Mouse (Mus musculus) intestine, embryonic 14.5 days (tissue): ENCODE data around the gene Btrc. TPM values are rescaled to one million over a fixed set of nuclear protein-coding genes. Genes with fewer than 3 reads are reported as not detected.

ENCODE experiments used
- ATAC-seq: fragments of 200-750 bp; cut with Nextera tagmentation; replicated peaks from 2 replicates; pipeline ENCODE4 v1.8.0; 2017; ENCODE audit warnings: low read depth, moderate number of reproducible peaks, moderate TSS enrichment, moderate library complexity; ENCODE audit not compliant: low FRiP score, low TSS enrichment
- DNase-seq: peaks from one replicate; pipeline ENCODE4 v3.0.0-alpha.2; 2018; ENCODE audit warnings: low spot score
- H3K27ac ChIP-seq: fragments of 300-500 bp; sonication (generic); 2 replicates; pipeline ENCODE4 v1.5.1; 2014; ENCODE audit warnings: low read depth, mild to moderate bottlenecking, control low read depth
- H3K27me3 ChIP-seq: fragments of 300-500 bp; sonication (generic); replicated peaks from 2 replicates; pipeline ENCODE4 v1.6.1; 2014; ENCODE audit warnings: low read length, control low read depth; ENCODE audit not compliant: control insufficient read depth, insufficient read depth
- H3K36me3 ChIP-seq: fragments of 300-500 bp; sonication (generic); 2 replicates; pipeline ENCODE4 v1.6.1; 2014; ENCODE audit warnings: low read length, control low read depth; ENCODE audit not compliant: control insufficient read depth, insufficient read depth
- H3K4me1 ChIP-seq: fragments of 300-500 bp; sonication (generic); replicated peaks from 2 replicates; pipeline ENCODE4 v1.6.1; 2014; ENCODE audit warnings: low read length, control low read depth, mixed read lengths; ENCODE audit not compliant: control insufficient read depth, insufficient read depth
- H3K4me2 ChIP-seq: fragments of 300-500 bp; sonication (generic); 2 replicates; pipeline ENCODE4 v1.6.1; 2014; ENCODE audit warnings: low read length
- H3K4me3 ChIP-seq: fragments of 300-500 bp; sonication (generic); 2 replicates; pipeline ENCODE4 v1.5.1; 2014; ENCODE audit warnings: low read depth, low read length, control low read depth, mixed read lengths
- H3K9ac ChIP-seq: fragments of 300-500 bp; sonication (generic); 2 replicates; pipeline ENCODE4 v1.6.1; 2014; ENCODE audit warnings: mild to moderate bottlenecking, low read length
- H3K9me3 ChIP-seq: fragments of 300-500 bp; sonication (generic); 2 replicates; pipeline ENCODE4 v1.6.1; 2016; ENCODE audit warnings: low read length, control low read depth; ENCODE audit not compliant: control insufficient read depth
- WGBS: fragments of 180-500 bp; shearing (Covaris S2); extraction: QIAGEN DNeasy Blood & Tissue Kit; methylation state at CpG from one replicate; pipeline ENCODE4 v1.1.7; 2014; 5-methylcytosine and 5-hydroxymethylcytosine counted together
- polyA plus RNA-seq: library from polyadenylated mRNA; unstranded; fragments of >200 nt; fragmentation: Nextera tagmentation; extraction: Ambion mirVana; gene quantifications from 2 replicates; pipeline ENCODE4 v1.2.1, GENCODE M21; 2014

The Btrc gene
- polyA plus RNA-seq, 1 experiment from 2014 or later, result 38.0 TPM

DNA sequence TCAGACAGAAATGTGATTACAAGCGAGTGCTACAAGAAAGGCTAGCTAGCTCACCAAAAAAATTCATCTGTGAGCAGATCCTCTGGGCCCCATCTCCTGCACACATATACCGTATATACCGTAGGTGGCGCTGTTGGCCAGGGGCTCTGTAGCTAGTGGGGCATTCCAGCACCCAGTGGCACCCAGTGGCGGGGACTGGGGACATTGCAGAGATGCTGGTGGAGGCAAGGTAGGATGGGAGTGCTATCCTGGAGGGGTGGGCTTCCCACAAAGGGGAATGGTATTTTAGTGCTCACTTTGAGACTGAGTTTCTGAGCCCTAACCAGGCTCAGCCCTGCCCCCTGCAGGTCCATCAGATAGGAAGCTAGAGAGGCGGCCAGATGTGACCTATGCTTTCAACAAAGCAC lies 210.3 kb downstream of the Btrc start:
- H3K27me3 ChIP-seq, result no peaks in the 10 kb centered on the region
- ATAC-seq, result no peak; the same call in 1 of the 2 replicates

DNA sequence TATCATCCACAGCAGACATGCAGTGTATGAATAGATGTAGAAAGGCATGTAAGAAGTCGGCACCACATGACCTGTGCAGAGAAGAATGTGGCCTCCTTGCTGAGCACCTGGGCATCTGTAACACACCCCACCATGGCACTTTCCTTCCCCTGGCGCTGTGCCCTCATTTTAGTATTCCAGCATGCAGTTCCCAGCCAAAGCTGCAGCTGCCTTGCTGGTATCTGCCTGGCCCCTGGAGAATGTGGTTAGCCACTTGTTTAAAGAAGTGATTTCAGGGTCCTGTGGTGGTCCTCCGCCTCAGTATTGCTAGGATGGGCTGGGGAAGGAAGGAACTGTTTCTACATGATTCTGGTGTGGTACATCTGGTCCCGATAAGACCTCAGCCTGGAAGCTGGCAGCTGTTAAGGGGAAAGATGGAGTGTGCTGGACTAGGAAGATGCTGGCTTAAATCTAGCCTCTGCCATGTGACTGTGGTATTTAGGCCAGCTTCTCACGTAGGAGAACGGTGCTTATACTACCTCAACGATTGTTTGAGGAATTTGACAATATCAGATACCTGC lies 210.9 kb downstream of the Btrc start:
- Histone ChIP-seq H3K4me1 (peaks cover 26% of the 10 kb centered on the region), H3K4me3 (no peak overlapping the region), H3K36me3 (peaks cover 29% of the 10 kb centered on the region), H3K27ac (no peak overlapping the region), H3K9ac (no peak overlapping the region), H3K4me2 (no peak overlapping the region), H3K27me3 (no peaks in the 10 kb centered on the region), H3K9me3 (no peaks in the 10 kb centered on the region)
- ATAC-seq (no peak), DNase-seq (no peak)
- 73% methylated on average over 7 of the region's 7 CpGs for WGBS

More for the DNA sequence above, 210.3 kb downstream of the Btrc start:
- Histone ChIP-seq H3K9ac (no peak overlapping the region), H3K36me3 (peaks cover 25% of the 10 kb centered on the region), H3K4me3 (no peak overlapping the region), H3K27ac (no peak overlapping the region), H3K9me3 (no peaks in the 10 kb centered on the region), H3K4me1 (peaks cover 26% of the 10 kb centered on the region), H3K4me2 (no peak overlapping the region)
- peak; percentile 83 for DNase-seq
- 26% methylated on average over 6 of the region's 6 CpGs for WGBS

DNA sequence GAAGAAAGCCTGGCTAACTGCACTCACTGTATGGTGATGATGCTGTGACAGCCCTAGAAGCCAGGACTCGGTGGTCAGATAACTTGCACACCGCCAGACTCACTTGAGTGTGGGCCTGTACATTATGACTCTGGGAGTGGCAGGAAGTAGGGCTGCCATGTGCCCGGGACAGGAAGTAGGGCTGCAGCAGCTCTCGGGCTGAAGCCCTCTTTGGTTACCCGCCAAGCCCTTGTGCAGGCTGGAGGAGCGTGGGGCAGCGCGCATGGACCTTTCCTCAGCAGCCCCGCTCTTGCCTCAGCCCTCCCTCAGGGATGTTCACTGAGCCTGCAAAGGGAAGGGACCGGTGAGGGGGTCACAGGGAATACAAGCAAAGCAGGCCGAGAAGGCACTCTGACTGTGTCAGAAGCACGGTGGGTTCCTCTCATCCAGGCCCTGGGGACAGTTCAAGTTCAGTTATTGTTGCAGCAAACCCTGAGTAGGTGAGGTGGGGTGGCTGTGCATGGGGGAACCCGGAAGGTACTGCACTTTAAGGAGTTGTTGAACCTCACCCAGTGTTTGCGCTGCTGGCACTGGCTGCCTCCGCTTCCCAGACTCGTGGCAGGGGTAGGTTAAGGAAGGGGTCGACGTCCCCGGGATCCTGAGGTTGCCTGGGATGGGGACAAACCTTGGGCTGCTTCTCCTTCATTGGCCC lies 211.6 kb downstream of the Btrc start:
- Histone ChIP-seq H3K9ac (no peak overlapping the region), H3K36me3 (peaks cover 29% of the 10 kb centered on the region), H3K9me3 (no peaks in the 10 kb centered on the region), H3K4me1 (peaks cover 24% of the 10 kb centered on the region), H3K4me2 (no peak overlapping the region), H3K4me3 (no peak overlapping the region), H3K27me3 (no peaks in the 10 kb centered on the region), H3K27ac (no peak overlapping the region)
- 30% methylated on average over 19 of the region's 19 CpGs for WGBS
- DNase-seq, result no peak
- 0 out of 2 replicates have a peak, but pooled peaks have one; percentile 6 for ATAC-seq

DNA sequence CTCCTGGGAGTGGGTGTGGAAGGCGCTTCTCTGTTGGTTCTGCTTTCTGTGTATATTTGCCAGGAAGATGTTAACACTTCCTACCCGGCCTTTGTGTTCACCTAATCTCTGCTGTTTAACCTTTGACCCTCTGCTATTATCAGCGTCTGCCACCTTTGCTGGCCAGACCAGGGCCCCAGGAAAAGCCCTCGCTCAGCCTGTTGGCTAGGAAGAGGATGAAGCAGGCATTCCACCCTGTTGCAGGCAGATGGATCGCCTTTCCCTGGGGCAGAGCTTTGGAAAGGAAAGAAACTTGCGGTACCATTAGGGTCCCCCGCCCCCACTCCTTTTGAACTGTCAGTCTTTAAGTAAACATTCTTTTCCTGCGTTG lies 212.1 kb downstream of the Btrc start:
- DNase-seq (no peak), ATAC-seq (0 out of 2 replicates have a peak, but pooled peaks have one; percentile 36)
- WGBS, result 7% methylated on average over 8 of the region's 8 CpGs

GRCm38 (mm10) chr19:45577141-45577750 lies 213.7 kb downstream of the Btrc start:
- Histone ChIP-seq H3K36me3 (peaks cover 29% of the 10 kb centered on the region), H3K4me1 (peaks cover 23% of the 10 kb centered on the region), H3K4me3 (no peak overlapping the region), H3K9ac (no peak overlapping the region), H3K9me3 (no peaks in the 10 kb centered on the region), H3K27ac (no peak overlapping the region), H3K27me3 (no peaks in the 10 kb centered on the region), H3K4me2 (no peak overlapping the region)
- DNase-seq, result no peak
- ATAC-seq, result no peak
- 63% methylated on average over 14 of the region's 14 CpGs for WGBS

More for the DNA sequence above, 212.1 kb downstream of the Btrc start:
- Histone ChIP-seq H3K27me3 (no peaks in the 10 kb centered on the region), H3K9ac (no peak overlapping the region), H3K27ac (no peak overlapping the region), H3K4me3 (no peak overlapping the region), H3K4me1 (peaks cover 23% of the 10 kb centered on the region), H3K4me2 (no peak overlapping the region), H3K36me3 (peaks cover 29% of the 10 kb centered on the region), H3K9me3 (no peaks in the 10 kb centered on the region)

DNA sequence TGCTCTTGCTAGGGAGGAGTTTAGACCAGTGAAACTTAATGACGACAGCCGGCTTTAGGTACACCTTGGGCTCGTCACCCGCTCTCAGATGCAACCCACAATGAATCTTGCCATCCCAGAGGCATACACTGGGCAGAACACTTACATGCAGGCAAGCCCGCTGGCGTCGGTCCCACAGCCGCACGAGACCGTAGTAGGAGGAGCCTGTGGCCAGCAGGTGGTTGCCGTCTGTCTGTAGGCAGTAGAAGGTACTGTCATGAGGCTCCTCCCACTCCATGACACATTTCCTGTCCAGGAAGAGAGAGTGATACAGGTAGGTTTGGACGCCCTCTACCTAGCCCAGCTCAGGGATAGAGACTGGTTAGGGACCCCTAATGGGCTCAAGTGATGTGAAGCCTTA lies 215.4 kb downstream of the Btrc start:
- no peak overlapping the region for H3K4me3 ChIP-seq
- no peak overlapping the region for H3K9ac ChIP-seq
- no peak overlapping the region for H3K4me2 ChIP-seq
- ATAC-seq, result no peak
- H3K9me3 ChIP-seq, result no peaks in the 10 kb centered on the region
- H3K27me3 ChIP-seq, result no peaks in the 10 kb centered on the region
- no peak overlapping the region for H3K27ac ChIP-seq
- 86% methylated on average over 12 of the region's 12 CpGs for WGBS
- H3K36me3 ChIP-seq, result peaks cover 24% of the 10 kb centered on the region
- peaks cover 23% of the 10 kb centered on the region for H3K4me1 ChIP-seq
- DNase-seq, result no peak

GRCm38 (mm10) chr19:45579416-45579815 lies 215.9 kb downstream of the Btrc start:
- no peak overlapping the region for H3K9ac ChIP-seq
- peaks cover 24% of the 10 kb centered on the region for H3K36me3 ChIP-seq
- no peaks in the 10 kb centered on the region for H3K27me3 ChIP-seq
- no peak overlapping the region for H3K4me3 ChIP-seq
- no peak overlapping the region for H3K27ac ChIP-seq
- no peak overlapping the region for H3K4me2 ChIP-seq
- ATAC-seq, result no peak
- no peaks in the 10 kb centered on the region for H3K9me3 ChIP-seq
- peaks cover 23% of the 10 kb centered on the region for H3K4me1 ChIP-seq
- no peak for DNase-seq
- 92% methylated on average over 7 of the region's 7 CpGs for WGBS
